Mouse (Mus musculus): ENCODE data around the gene Focad.

DNA sequence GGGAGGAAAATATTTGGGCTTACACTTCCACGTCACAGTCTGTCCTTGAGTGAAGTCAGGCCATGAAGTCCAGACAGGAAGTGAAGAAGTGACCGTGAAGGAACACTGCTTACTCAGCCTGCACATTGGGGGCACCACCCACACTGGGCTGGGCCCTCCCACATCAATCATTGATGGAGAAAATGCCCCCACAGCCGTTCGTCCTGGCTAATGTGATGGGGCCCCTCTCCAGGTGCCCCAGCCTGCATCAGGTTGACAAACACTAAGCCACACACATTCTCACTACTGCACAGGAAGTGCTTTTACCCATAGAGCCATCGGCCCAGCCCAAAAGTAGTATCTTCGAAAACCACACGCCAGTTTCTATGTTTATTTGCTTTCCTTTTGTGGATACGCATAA lies 48.1 kb upstream of the Focad start:
- TF ChIP-seq CTCF (IDR thresholded peaks at IDR 0.05) (no peak), POLR2A (IDR thresholded peaks at IDR 0.05; ENCODE audit: insufficient read depth, low read depth, low read length) (no peak), EP300 (IDR thresholded peaks at IDR 0.05; ENCODE audit: insufficient read depth, low read depth, low read length) (no peak)
